Mouse (Mus musculus): ENCODE measurements at regions not wholly inside any gene's neighbourhood (a gene's known extent, or its start where the extent isn't known, plus 50 kb on each side); places are given as distances from the start of the nearest gene placed in this dataset.

- no peak for DNase-seq (ENCODE audit: low spot score in 2 of 2)
These were observed 803.5 kb downstream of the Efna5 start for GRCm38 (mm10) chr17:62077604-62078003.

GRCm38 (mm10) chr17:62064939-62065338 is 816.2 kb downstream of the Efna5 start:
- DNase-seq (ENCODE audit: low spot score in 2 of 2) = no peak

GRCm38 (mm10) chr17:62058016-62058415 is 823.1 kb downstream of the Efna5 start:
- no peak for DNase-seq (ENCODE audit: low spot score in 2 of 2)

GRCm38 (mm10) chr17:62054801-62055200 is 826.3 kb downstream of the Efna5 start:
- DNase-seq (ENCODE audit: low spot score in 2 of 2) = no peak

GRCm38 (mm10) chr17:62048989-62049388 is 832.1 kb downstream of the Efna5 start:
- no peak for DNase-seq (ENCODE audit: low spot score in 2 of 2)

- DNase-seq (ENCODE audit: low spot score in 2 of 2) = no peak
These were observed 850.5 kb downstream of the Efna5 start for GRCm38 (mm10) chr17:62030614-62031013.

All from natural killer cell, adult 2 months (primary cell).